Mouse (Mus musculus): ENCODE data around the gene Mapk14.

DNA sequence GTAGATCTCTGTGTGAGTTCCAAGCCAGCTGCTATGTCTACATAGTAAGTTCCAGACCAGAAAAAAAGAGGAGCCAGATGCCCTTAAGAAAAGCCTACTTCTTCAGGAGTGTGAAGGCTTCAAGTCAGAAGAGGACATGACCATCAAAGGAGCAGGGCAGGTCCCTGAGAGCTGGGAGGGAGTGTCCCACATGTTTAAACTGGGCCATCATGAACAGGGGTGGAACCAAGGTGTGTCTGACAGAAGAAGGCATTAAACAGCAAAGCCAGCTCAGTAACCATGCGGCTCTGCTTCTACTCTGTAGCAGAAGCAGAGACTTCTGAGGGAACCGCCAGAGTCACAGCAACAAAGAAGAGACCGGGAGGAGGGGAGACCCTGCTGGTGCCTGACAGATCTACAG, 47.4 kb upstream of the Mapk14 start:
- no peak for TF ChIP-seq CTCF (IDR thresholded peaks at IDR 0.05; ENCODE audit: low read depth, low read length)
- no peak for TF ChIP-seq POLR2A (IDR thresholded peaks at IDR 0.05; ENCODE audit: insufficient read depth, low read length)

Data from ES-Bruce4 (cell line).